Mouse (Mus musculus) spleen, postnatal 4 days (tissue): ENCODE measurements around the gene Slc28a2.
"Not testable (repeated sequence)": the region's sequence is repeated elsewhere in the genome, so short reads cannot be mapped to it uniquely, and the experiment has no call there.

ENCODE experiments used
- DNase-seq, 2 experiments: peaks; one replicate each; pipeline ENCODE4 v3.0.0; 2022; ENCODE audit warnings: low spot score in 2 of 2

Slc28a2 gene

GRCm38 (mm10) chr2:122426200-122426599, at the start of gene Slc28a2:
Gene Slc28a2, plus strand, starts transcription at chr2:122426477.
- DNase-seq: peak in 1 of 2 experiments; percentile 13

- DNase-seq: peak; percentile 98 to 99
These were observed 49.0 kb upstream of the Slc28a2 start for GRCm38 (mm10) chr2:122377215-122377674.

GRCm38 (mm10) chr2:122377751-122378246, 48.5 kb upstream of the Slc28a2 start:
- DNase-seq: peak; percentile 77 to 89

- DNase-seq: peak in 1 of 2 experiments; percentile 54
These were observed 47.6 kb upstream of the Slc28a2 start for GRCm38 (mm10) chr2:122378421-122379291.

- no peak for DNase-seq
These were observed 47.0 kb upstream of the Slc28a2 start for GRCm38 (mm10) chr2:122379292-122379650.

- DNase-seq: peak; percentile 51 to 75
These were observed 45.4 kb upstream of the Slc28a2 start for GRCm38 (mm10) chr2:122380768-122381311.

- DNase-seq: peak in 1 of 2 experiments; percentile 53
These were observed 44.8 kb upstream of the Slc28a2 start for GRCm38 (mm10) chr2:122381329-122382103.

DNA sequence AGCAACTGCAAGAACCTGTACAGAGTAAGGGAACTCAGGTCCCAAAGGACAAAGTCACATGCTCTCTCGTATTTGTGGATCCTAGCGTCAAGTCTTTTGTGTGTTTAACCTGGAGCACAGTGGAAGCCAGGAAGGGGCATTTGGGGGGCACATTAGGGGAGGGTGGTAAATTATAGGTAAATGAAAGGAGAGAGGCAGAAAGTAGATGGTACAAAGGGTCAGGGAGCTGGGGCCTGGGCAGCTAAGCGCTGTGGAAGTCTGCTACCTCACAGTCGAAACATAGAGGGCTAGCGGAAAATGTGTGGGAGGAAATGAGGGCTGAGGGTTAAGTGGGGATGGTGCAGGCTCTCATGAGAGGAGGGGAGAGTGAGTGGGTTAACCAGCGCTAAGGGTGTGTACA, 44.2 kb upstream of the Slc28a2 start:
- no peak for DNase-seq

- no peak for DNase-seq
These were observed 41.2 kb upstream of the Slc28a2 start for GRCm38 (mm10) chr2:122385095-122385494.

DNA sequence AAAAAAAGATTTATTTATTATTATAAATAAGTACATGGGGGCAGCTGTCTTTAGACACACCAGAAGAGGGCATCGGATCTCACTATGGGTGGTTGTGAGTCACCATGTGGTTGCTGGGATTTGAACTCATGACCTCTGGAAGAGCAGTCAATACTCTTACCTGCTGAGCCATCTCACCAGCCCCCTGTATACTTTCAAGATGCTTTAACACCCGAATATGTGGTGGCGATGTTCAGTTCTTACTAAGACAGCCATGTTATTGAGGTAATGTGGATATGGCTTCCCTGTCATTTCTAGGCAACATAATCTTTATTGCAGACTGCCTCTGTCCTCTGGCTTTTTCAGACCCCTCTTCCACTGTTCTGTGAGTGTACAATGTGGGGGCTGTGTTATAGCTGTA, 39.1 kb upstream of the Slc28a2 start:
- DNase-seq: not testable (repeated sequence)

DNA sequence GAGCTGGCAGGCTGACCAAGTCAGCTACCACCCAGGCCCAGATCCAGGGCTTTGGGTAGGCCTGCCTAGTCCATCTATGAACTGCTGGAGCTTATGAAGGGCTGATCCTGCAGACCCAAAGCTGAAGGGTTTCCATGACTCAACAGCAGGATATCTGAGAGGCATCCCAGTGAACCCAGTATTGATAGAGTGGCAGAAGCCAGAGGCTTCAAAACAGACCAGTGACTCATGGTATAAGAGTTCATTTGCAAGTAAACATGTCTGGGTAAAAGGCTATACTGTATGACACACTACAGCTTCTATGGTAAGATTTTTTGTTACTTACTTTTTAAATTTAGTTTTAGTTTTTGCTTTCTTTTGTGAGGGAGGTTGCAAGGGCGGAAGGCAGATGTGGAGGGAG, 30.1 kb upstream of the Slc28a2 start:
- DNase-seq: no peak

- no peak for DNase-seq
These were observed 18.7 kb upstream of the Slc28a2 start for GRCm38 (mm10) chr2:122407607-122408006.

- no peak for DNase-seq
These were observed 17.3 kb upstream of the Slc28a2 start for GRCm38 (mm10) chr2:122408928-122409327.

DNA sequence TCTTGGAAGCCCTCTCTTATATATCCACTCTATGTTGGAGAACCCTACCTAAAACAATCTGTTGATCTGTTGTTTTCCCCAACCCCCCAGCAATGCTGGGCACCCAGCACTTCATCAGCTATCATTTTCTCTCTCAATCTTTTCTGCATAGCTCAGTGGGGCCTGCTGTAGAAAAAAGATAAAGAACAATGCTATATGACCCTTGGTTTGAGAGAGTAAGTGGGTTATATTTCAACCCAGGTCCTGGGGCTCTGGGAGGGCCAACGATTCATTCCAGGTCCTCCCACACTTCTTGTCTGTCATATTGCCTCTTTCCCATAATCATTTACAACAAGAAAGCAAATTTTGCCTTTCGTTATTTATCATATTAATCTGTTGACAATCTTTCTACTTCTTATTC, 368 bp downstream of the Slc28a2 start:
- not testable (repeated sequence) for DNase-seq

DNA sequence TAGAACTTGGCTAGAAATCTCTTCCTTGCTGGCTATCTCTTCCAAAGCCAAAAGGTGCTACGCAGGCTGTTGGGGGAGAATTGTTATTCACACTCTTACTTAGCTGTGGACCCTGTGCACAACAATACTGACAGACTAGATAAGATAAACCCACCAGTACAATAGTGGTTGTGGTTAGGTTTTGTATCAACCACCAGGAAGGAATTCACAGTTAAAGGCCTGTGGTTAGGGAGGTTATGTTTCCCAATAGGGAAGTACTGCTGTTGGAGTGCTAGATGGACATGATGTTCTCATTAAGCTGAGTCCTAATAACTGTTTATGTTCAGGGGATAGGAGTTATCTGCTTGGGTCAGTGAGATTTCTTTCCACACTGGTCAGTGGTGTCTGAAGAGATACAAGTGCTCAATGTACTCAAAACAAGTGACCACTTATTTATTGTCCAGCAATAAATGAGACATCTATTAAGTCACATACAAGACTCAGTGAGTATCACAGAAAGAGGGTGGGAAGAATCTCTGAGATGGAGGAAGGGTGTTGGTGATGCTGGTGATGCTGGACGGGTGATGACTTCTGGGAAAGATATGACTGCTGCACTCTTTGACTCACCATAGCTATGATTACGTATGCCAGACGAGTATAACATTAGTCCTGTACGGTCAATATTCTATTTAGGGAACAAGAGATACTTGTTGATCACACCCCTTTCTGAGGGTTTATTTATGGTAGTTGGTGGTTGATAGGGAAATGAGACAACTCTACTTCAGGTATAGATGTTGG, 12.6 kb downstream of the Slc28a2 start:
- not testable (repeated sequence) for DNase-seq

- DNase-seq: peak in 1 of 2 experiments; percentile 21
These were observed 14.2 kb downstream of the Slc28a2 start for GRCm38 (mm10) chr2:122440521-122440920.

GRCm38 (mm10) chr2:122441000-122441933, 15.0 kb downstream of the Slc28a2 start:
- DNase-seq: no peak

- no peak for DNase-seq
These were observed 24.1 kb downstream of the Slc28a2 start for GRCm38 (mm10) chr2:122450351-122450750.

GRCm38 (mm10) chr2:122452426-122452825, 26.1 kb downstream of the Slc28a2 start:
- no peak for DNase-seq

GRCm38 (mm10) chr2:122466901-122467300, 40.6 kb downstream of the Slc28a2 start:
- peak; percentile 17 to 62 for DNase-seq
